Mouse (Mus musculus): ENCODE data around the gene Romo1. TPM values are rescaled to one million over a fixed set of nuclear protein-coding genes. Genes with fewer than 3 reads are reported as not detected.

The Romo1 gene
- total and polyA plus RNA-seq, 2 experiments from 2014 or later: 113 to 607 TPM

DNA sequence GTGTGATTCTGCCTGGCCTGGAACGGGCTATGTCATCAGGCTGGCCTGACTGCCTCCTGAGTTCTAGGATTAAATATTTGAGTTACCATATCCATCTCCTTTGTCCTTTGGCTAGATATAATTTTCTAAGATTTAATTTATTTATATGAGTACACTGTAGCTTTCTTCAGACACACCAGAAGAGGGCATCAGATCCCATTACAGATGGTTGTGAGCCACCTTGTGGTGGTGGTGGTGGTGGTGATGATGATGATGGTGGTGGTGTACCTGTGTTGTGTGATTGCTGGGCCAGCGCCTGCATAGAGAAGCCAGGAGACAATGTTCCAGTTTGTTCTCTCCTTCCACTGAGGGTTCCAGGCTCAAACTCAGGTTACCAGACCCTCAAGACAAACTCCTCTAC lies 47.7 kb downstream of the Romo1 start:
- Histone ChIP-seq H3K9ac (replicated peaks; ENCODE audit: low read depth, low read length) (no peak overlapping the region), H3K27me3 (ENCODE audit: control insufficient read depth, insufficient read depth, low read length) (no peaks in the 10 kb centered on the region), H3K9me3 (replicated peaks; ENCODE audit: control insufficient read depth, low read length) (no peaks in the 10 kb centered on the region), H3K4me2 (ENCODE audit: low read depth, low read length) (no peak overlapping the region), H3K4me3 (ENCODE audit: low read depth, low read length) (no peak overlapping the region), H3K4me1 (ENCODE audit: control insufficient read depth, insufficient read depth) (peaks cover 3% of the 10 kb centered on the region; the same call in 1 of the 2 replicates), H3K27ac (ENCODE audit: low read depth) (no peak overlapping the region), H3K36me3 (replicated peaks; ENCODE audit: control insufficient read depth, insufficient read depth, low read length) (no peaks in the 10 kb centered on the region)
- no peak for DNase-seq (ENCODE audit: low spot score)
- ATAC-seq (ENCODE audit: insufficient read depth, low read depth): no peak
- no peak for TF ChIP-seq EP300 (IDR thresholded peaks at IDR 0.05; ENCODE audit: low read depth)
- TF ChIP-seq CTCF (IDR thresholded peaks at IDR 0.05; ENCODE audit: low read depth): no peak
- WGBS: 96% methylated on average over 2 of the region's 2 CpGs

DNA sequence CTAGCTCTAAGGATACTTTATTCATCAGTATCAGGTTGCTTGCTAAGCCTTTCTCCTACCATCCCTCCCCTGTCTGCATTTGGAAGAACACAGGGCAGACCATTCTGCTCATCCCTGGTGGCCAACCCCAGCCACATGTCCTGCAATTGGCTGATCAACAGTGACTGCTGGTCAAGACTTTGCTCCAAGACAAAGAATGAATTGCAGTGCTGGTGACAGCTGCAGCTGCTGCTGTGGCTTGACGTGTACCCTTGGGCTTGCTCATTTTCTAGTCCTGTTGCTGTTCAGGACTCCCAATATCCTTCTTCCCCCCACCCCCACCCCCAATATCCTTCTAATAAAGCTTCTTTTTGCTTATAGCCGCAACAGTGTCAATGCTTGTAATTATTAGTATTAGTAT lies 48.2 kb downstream of the Romo1 start:
- no peak overlapping the region for H3K4me3 ChIP-seq (ENCODE audit: low read depth, low read length)
- no peak for DNase-seq (ENCODE audit: low spot score)
- no peak overlapping the region for H3K4me2 ChIP-seq (ENCODE audit: low read depth, low read length)
- peaks cover 3% of the 10 kb centered on the region; the same call in 1 of the 2 replicates for H3K4me1 ChIP-seq (ENCODE audit: control insufficient read depth, insufficient read depth)
- H3K27ac ChIP-seq (ENCODE audit: low read depth): no peak overlapping the region
- H3K9me3 ChIP-seq (replicated peaks; ENCODE audit: control insufficient read depth, low read length): no peaks in the 10 kb centered on the region
- no peak for ATAC-seq (ENCODE audit: insufficient read depth, low read depth)
- H3K9ac ChIP-seq (replicated peaks; ENCODE audit: low read depth, low read length): no peak overlapping the region
- H3K27me3 ChIP-seq (ENCODE audit: control insufficient read depth, insufficient read depth, low read length): no peaks in the 10 kb centered on the region
- no peak for TF ChIP-seq EP300 (IDR thresholded peaks at IDR 0.05; ENCODE audit: low read depth)
- no peak for TF ChIP-seq CTCF (IDR thresholded peaks at IDR 0.05; ENCODE audit: low read depth)
- no peaks in the 10 kb centered on the region for H3K36me3 ChIP-seq (replicated peaks; ENCODE audit: control insufficient read depth, insufficient read depth, low read length)
- WGBS: 80% methylated on average over 2 of the region's 2 CpGs

DNA sequence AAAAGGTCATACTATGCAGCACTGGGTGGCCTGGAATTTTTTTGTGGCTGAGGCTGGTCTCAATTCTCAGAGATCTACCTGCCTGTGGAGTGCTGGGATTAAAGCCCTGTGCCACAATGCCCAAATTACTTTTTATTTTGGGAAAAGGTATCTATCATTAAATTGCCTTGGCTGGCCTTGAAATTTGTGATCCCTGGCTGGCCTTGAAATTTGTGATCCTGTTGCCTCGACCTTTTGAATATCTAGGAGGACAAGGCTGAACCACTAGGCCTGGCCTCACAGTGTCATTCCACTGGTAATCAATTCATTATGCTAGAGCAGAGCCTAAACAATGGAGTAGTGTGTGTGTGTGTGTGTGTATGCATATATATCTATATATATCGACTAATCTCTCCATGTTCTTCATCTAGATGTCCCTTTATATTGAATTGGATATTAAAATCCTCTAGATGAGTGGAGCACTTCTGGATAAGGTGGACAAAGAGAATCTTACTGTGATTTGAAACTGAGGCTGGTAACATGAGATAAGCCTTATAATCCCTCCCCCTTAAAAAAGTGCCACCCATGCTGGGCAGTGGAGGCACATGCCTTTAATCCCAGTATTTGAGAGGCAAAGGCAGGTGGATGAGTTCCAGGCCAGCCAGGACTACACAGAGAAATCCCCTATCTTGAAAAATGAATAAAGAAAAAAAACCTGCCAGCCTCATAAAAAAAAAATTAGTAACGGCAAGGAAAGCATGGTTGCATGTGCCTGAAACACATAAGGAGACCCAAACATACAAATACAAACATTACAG lies 49.4 kb downstream of the Romo1 start:
- 71% methylated on average over 3 of the region's 3 CpGs for WGBS
- no peak for ATAC-seq (ENCODE audit: insufficient read depth, low read depth)

DNA sequence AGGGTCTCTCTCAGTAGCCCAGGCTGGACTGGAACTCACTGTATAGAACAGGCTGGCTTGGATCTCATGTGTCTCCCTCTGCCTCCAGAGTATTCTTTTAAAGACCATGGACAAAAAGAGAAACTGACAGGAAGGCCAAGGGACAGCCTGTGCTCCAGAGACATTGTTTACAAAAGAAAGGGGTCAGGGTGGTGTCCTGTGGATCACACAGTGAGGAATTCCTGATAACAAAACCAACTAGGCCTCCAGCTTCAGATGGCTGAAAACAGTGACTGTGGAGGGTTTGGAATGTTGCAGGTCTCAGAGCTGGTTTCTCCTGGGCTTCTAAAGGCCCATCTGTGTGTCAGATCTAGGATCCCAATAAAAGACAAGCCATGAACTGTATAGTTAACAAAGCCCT lies 50.7 kb downstream of the Romo1 start:
- Histone ChIP-seq H3K27me3 (ENCODE audit: control insufficient read depth, insufficient read depth, low read length) (no peaks in the 10 kb centered on the region), H3K4me2 (ENCODE audit: low read depth, low read length) (no peak overlapping the region), H3K4me1 (ENCODE audit: control insufficient read depth, insufficient read depth) (peaks cover 9% of the 10 kb centered on the region), H3K9me3 (replicated peaks; ENCODE audit: control insufficient read depth, low read length) (no peaks in the 10 kb centered on the region), H3K9ac (replicated peaks; ENCODE audit: low read depth, low read length) (no peak overlapping the region), H3K4me3 (ENCODE audit: low read depth, low read length) (no peak overlapping the region), H3K27ac (ENCODE audit: low read depth) (no peak overlapping the region), H3K36me3 (replicated peaks; ENCODE audit: control insufficient read depth, insufficient read depth, low read length) (no peaks in the 10 kb centered on the region)
- ATAC-seq (ENCODE audit: insufficient read depth, low read depth) (no peak), DNase-seq (ENCODE audit: low spot score) (no peak)
- TF ChIP-seq CTCF (IDR thresholded peaks at IDR 0.05; ENCODE audit: low read depth) (no peak), EP300 (IDR thresholded peaks at IDR 0.05; ENCODE audit: low read depth) (no peak)

More for the DNA sequence above, 49.4 kb downstream of the Romo1 start:
- no peaks in the 10 kb centered on the region for H3K9me3 ChIP-seq (replicated peaks; ENCODE audit: control insufficient read depth, low read length)
- no peak overlapping the region for H3K9ac ChIP-seq (replicated peaks; ENCODE audit: low read depth, low read length)
- no peaks in the 10 kb centered on the region for H3K27me3 ChIP-seq (ENCODE audit: control insufficient read depth, insufficient read depth, low read length)
- DNase-seq (ENCODE audit: low spot score): no peak
- no peak for TF ChIP-seq EP300 (IDR thresholded peaks at IDR 0.05; ENCODE audit: low read depth)
- TF ChIP-seq CTCF (IDR thresholded peaks at IDR 0.05; ENCODE audit: low read depth): no peak
- no peak overlapping the region for H3K27ac ChIP-seq (ENCODE audit: low read depth)
- H3K4me1 ChIP-seq (ENCODE audit: control insufficient read depth, insufficient read depth): peaks cover 3% of the 10 kb centered on the region; the same call in 1 of the 2 replicates
- no peaks in the 10 kb centered on the region for H3K36me3 ChIP-seq (replicated peaks; ENCODE audit: control insufficient read depth, insufficient read depth, low read length)
- no peak overlapping the region for H3K4me2 ChIP-seq (ENCODE audit: low read depth, low read length)
- H3K4me3 ChIP-seq (ENCODE audit: low read depth, low read length): no peak overlapping the region

Other genes with a start within 250 kb of the Romo1 start
- gene Uqcc1, start 213.7 kb upstream of the Romo1 start, total RNA-seq (2014; rRNA removed; ENCODE audit: low replicate concordance): 85.7 and 167 TPM in 2 replicates
- 149 and 167 TPM in 2 replicates for gene Uqcc1, start 213.7 kb upstream of the Romo1 start, polyA plus RNA-seq (2015; fragmentation: Nextera tagmentation; extraction: Ambion mirVana)
- gene Gm15557, start 203.3 kb upstream of the Romo1 start, total RNA-seq (2014; rRNA removed; ENCODE audit: low replicate concordance): not detected in 2 replicates
- gene Gm15557, start 203.3 kb upstream of the Romo1 start, polyA plus RNA-seq (2015; fragmentation: Nextera tagmentation; extraction: Ambion mirVana): not detected in 2 replicates
- 0.84 TPM in 1 of 2 replicates, not detected in the other for gene Gdf5, start 198.7 kb upstream of the Romo1 start, total RNA-seq (2014; rRNA removed; ENCODE audit: low replicate concordance)
- gene Gdf5, start 198.7 kb upstream of the Romo1 start, polyA plus RNA-seq (2015; fragmentation: Nextera tagmentation; extraction: Ambion mirVana): 0.10 and 0.22 TPM in 2 replicates
- gene Cep250, start 187.6 kb upstream of the Romo1 start, total RNA-seq (2014; rRNA removed; ENCODE audit: low replicate concordance): 3.7 and 9.8 TPM in 2 replicates
- gene Cep250, start 187.6 kb upstream of the Romo1 start, polyA plus RNA-seq (2015; fragmentation: Nextera tagmentation; extraction: Ambion mirVana): 3.6 and 4.0 TPM in 2 replicates
- 0.04 and 0.58 TPM in 2 replicates for gene 6430550D23Rik, start 136.1 kb upstream of the Romo1 start, total RNA-seq (2014; rRNA removed; ENCODE audit: low replicate concordance)
- gene 6430550D23Rik, start 136.1 kb upstream of the Romo1 start, polyA plus RNA-seq (2015; fragmentation: Nextera tagmentation; extraction: Ambion mirVana): 0.10 and 0.65 TPM in 2 replicates
- gene Ergic3, start 136.0 kb upstream of the Romo1 start, total RNA-seq (2014; rRNA removed; ENCODE audit: low replicate concordance): 73.9 and 94.5 TPM in 2 replicates
- gene Ergic3, start 136.0 kb upstream of the Romo1 start, polyA plus RNA-seq (2015; fragmentation: Nextera tagmentation; extraction: Ambion mirVana): 99.5 and 100 TPM in 2 replicates
- gene Fer1l4, start 91.1 kb upstream of the Romo1 start, total RNA-seq (2014; rRNA removed; ENCODE audit: low replicate concordance): 0.61 TPM in 1 of 2 replicates, not detected in the other
- gene Fer1l4, start 91.1 kb upstream of the Romo1 start, polyA plus RNA-seq (2015; fragmentation: Nextera tagmentation; extraction: Ambion mirVana): not detected in 2 replicates
- gene Spag4, start 78.9 kb upstream of the Romo1 start, total RNA-seq (2014; rRNA removed; ENCODE audit: low replicate concordance): 0.08 and 2.1 TPM in 2 replicates
- 0.84 and 1.2 TPM in 2 replicates for gene Spag4, start 78.9 kb upstream of the Romo1 start, polyA plus RNA-seq (2015; fragmentation: Nextera tagmentation; extraction: Ambion mirVana)
- gene Cpne1, start 32.1 kb upstream of the Romo1 start, total RNA-seq (2014; rRNA removed; ENCODE audit: low replicate concordance): 47.5 and 55.5 TPM in 2 replicates
- 18.3 and 18.6 TPM in 2 replicates for gene Cpne1, start 32.1 kb upstream of the Romo1 start, polyA plus RNA-seq (2015; fragmentation: Nextera tagmentation; extraction: Ambion mirVana)
- 33.2 and 35.0 TPM in 2 replicates for gene Rbm12, start 32.1 kb upstream of the Romo1 start, total RNA-seq (2014; rRNA removed; ENCODE audit: low replicate concordance)
- gene Rbm12, start 32.1 kb upstream of the Romo1 start, polyA plus RNA-seq (2015; fragmentation: Nextera tagmentation; extraction: Ambion mirVana): 8.8 and 9.5 TPM in 2 replicates
- gene Gm28036, start 16.9 kb upstream of the Romo1 start, total RNA-seq (2014; rRNA removed; ENCODE audit: low replicate concordance): 25.7 and 36.5 TPM in 2 replicates
- 4.1 and 6.2 TPM in 2 replicates for gene Gm28036, start 16.9 kb upstream of the Romo1 start, polyA plus RNA-seq (2015; fragmentation: Nextera tagmentation; extraction: Ambion mirVana)
- gene Nfs1, start 147 bp downstream of the Romo1 start, total RNA-seq (2014; rRNA removed; ENCODE audit: low replicate concordance): 104 and 106 TPM in 2 replicates
- 71.4 and 75.1 TPM in 2 replicates for gene Nfs1, start 147 bp downstream of the Romo1 start, polyA plus RNA-seq (2015; fragmentation: Nextera tagmentation; extraction: Ambion mirVana)
- 272 and 376 TPM in 2 replicates for gene Rbm39, start 36.2 kb downstream of the Romo1 start, total RNA-seq (2014; rRNA removed; ENCODE audit: low replicate concordance)
- 315 and 343 TPM in 2 replicates for gene Rbm39, start 36.2 kb downstream of the Romo1 start, polyA plus RNA-seq (2015; fragmentation: Nextera tagmentation; extraction: Ambion mirVana)
- 8.3 and 10.6 TPM in 2 replicates for gene Phf20, start 52.4 kb downstream of the Romo1 start, total RNA-seq (2014; rRNA removed; ENCODE audit: low replicate concordance)
- gene Phf20, start 52.4 kb downstream of the Romo1 start, polyA plus RNA-seq (2015; fragmentation: Nextera tagmentation; extraction: Ambion mirVana): 29.5 and 30.4 TPM in 2 replicates
- 0.12 and 1.1 TPM in 2 replicates for gene Cnbd2, start 168.3 kb downstream of the Romo1 start, total RNA-seq (2014; rRNA removed; ENCODE audit: low replicate concordance)
- 3.3 and 3.7 TPM in 2 replicates for gene Cnbd2, start 168.3 kb downstream of the Romo1 start, polyA plus RNA-seq (2015; fragmentation: Nextera tagmentation; extraction: Ambion mirVana)
- gene Scand1, start 168.7 kb downstream of the Romo1 start, total RNA-seq (2014; rRNA removed; ENCODE audit: low replicate concordance): 214 and 265 TPM in 2 replicates
- gene Scand1, start 168.7 kb downstream of the Romo1 start, polyA plus RNA-seq (2015; fragmentation: Nextera tagmentation; extraction: Ambion mirVana): 82.3 and 90.2 TPM in 2 replicates

All from heart, postnatal 0 days (tissue).